Mouse (Mus musculus) adrenal gland, postnatal 36 days (tissue): ENCODE measurements at regions not wholly inside any gene's neighbourhood (a gene's known extent, or its start where the extent isn't known, plus 50 kb on each side); places are given as distances from the start of the nearest gene placed in this dataset.

Source experiments
- DNase-seq, 2 experiments: peaks; one replicate each; pipeline ENCODE4 v3.0.0; 2021; ENCODE audit warnings: mixed read lengths in 1 of 2

DNA sequence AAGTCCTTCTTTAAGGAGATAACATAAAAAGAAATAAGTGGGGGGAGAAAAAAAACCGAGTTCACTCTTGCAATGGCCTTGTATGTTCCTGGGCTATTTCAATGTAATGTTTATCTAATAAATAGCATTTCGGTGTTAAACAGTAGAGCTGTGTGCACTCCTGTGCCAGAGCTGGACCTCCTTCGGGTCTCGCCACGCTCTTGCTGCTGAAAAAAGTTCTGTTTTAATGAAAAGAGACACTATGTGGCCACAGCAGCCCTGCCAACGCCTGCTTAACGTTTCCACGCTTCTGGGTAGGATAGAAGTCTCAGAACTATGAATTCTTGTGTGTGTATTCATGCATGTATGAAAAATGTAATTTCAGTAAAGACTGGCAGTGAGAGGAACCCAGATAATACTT, 50.3 kb upstream of the Prickle1 start:
- DNase-seq = no peak
